Mouse (Mus musculus): ENCODE data around the gene Fgf5. TPM values are rescaled to one million over a fixed set of nuclear protein-coding genes. Genes with fewer than 3 reads are reported as not detected.

Fgf5 gene
- polyA plus RNA-seq, 1 experiment from 2014 or later, result 1.8 TPM

Other genes with a start within 250 kb of the Fgf5 start
- gene Antxr2, start 223.1 kb upstream of the Fgf5 start, polyA plus RNA-seq (2014; fragmentation: Nextera tagmentation; extraction: Ambion mirVana), result 44.6 and 51.7 TPM in 2 replicates
- not detected in 2 replicates for gene Prdm8, start 87.0 kb upstream of the Fgf5 start, polyA plus RNA-seq (2014; fragmentation: Nextera tagmentation; extraction: Ambion mirVana)
- not detected in 2 replicates for gene Cfap299, start 75.1 kb downstream of the Fgf5 start, polyA plus RNA-seq (2014; fragmentation: Nextera tagmentation; extraction: Ambion mirVana)

Measured in heart, embryonic 11.5 days (tissue).